Mouse (Mus musculus) midbrain, embryonic 15.5 days (tissue): ENCODE measurements around the gene Gpr61. TPM values are rescaled to one million over a fixed set of nuclear protein-coding genes. Genes with fewer than 3 reads are reported as not detected.
A peak's percentile ranks its signal among the peaks of the same experiment; 100 is the strongest.

Experiments
- ATAC-seq: fragments of 200-750 bp; cut with Nextera tagmentation; replicated peaks from 2 replicates; pipeline ENCODE4 v1.8.0; 2017; ENCODE audit warnings: moderate TSS enrichment
- H3K27ac ChIP-seq: fragments of 300-500 bp; sonication (generic); 2 replicates; pipeline ENCODE4 v1.5.1; 2015; ENCODE audit warnings: mild to moderate bottlenecking, inconsistent platforms
- H3K27me3 ChIP-seq: fragments of 300-500 bp; sonication (generic); replicated peaks from 2 replicates; pipeline ENCODE4 v1.6.1; 2015; ENCODE audit warnings: inconsistent platforms
- H3K36me3 ChIP-seq: fragments of 300-500 bp; sonication (generic); replicated peaks from 2 replicates; pipeline ENCODE4 v1.6.1; 2015; ENCODE audit warnings: inconsistent platforms
- H3K4me1 ChIP-seq: fragments of 300-500 bp; sonication (generic); 2 replicates; pipeline ENCODE4 v1.6.1; 2015; ENCODE audit warnings: inconsistent platforms
- H3K4me2 ChIP-seq: fragments of 300-500 bp; sonication (generic); 2 replicates; pipeline ENCODE4 v1.6.1; 2015; ENCODE audit warnings: inconsistent platforms, mild to moderate bottlenecking, moderate library complexity
- H3K4me3 ChIP-seq: fragments of 300-500 bp; sonication (generic); 2 replicates; pipeline ENCODE4 v1.5.1; 2015; ENCODE audit warnings: mild to moderate bottlenecking, inconsistent platforms
- H3K9ac ChIP-seq: fragments of 300-500 bp; sonication (generic); 2 replicates; pipeline ENCODE4 v1.6.1; 2015; ENCODE audit warnings: mild to moderate bottlenecking, inconsistent platforms
- H3K9me3 ChIP-seq: fragments of 300-500 bp; sonication (generic); 2 replicates; pipeline ENCODE4 v1.6.1; 2016; ENCODE audit warnings: inconsistent platforms
- WGBS: fragments of 180-500 bp; shearing (Covaris S2); methylation state at CpG from one replicate; pipeline ENCODE4 v1.1.7; 2015; ENCODE audit warnings: mixed read lengths; 5-methylcytosine and 5-hydroxymethylcytosine counted together
- polyA plus RNA-seq: library from polyadenylated mRNA; unstranded; fragments of >200 nt; fragmentation: Nextera tagmentation; extraction: Ambion mirVana; gene quantifications from 2 replicates; pipeline ENCODE4 v1.2.1, GENCODE M21; 2015

Gpr61 gene
- polyA plus RNA-seq, 1 experiment from 2014 or later, result 5.7 TPM

- no peak overlapping the region for H3K4me3 ChIP-seq
- H3K27me3 ChIP-seq, result no peaks in the 10 kb centered on the region
- H3K27ac ChIP-seq, result no peak overlapping the region
- H3K9ac ChIP-seq, result no peak overlapping the region
- H3K9me3 ChIP-seq, result no peaks in the 10 kb centered on the region
- 77% methylated on average over 4 of the region's 4 CpGs for WGBS
- H3K4me1 ChIP-seq, result peaks cover 23% of the 10 kb centered on the region
- H3K4me2 ChIP-seq, result no peak overlapping the region
- H3K36me3 ChIP-seq, result no peaks in the 10 kb centered on the region; the same call in 1 of the 2 replicates
- no peak for ATAC-seq
Observed at GRCm38 (mm10) chr3:108140786-108141185, 13.9 kb downstream of the Gpr61 start.

GRCm38 (mm10) chr3:108139113-108139512 lies 15.6 kb downstream of the Gpr61 start:
- no peaks in the 10 kb centered on the region for H3K27me3 ChIP-seq
- no peak overlapping the region for H3K27ac ChIP-seq
- no peaks in the 10 kb centered on the region; the same call in 1 of the 2 replicates for H3K36me3 ChIP-seq
- H3K9me3 ChIP-seq, result no peaks in the 10 kb centered on the region
- no peak overlapping the region for H3K4me2 ChIP-seq
- H3K9ac ChIP-seq, result no peak overlapping the region
- no peak for ATAC-seq
- no peak overlapping the region for H3K4me3 ChIP-seq
- peaks cover 17% of the 10 kb centered on the region for H3K4me1 ChIP-seq
- WGBS, result 90% methylated on average over 1 of the region's 1 CpGs

GRCm38 (mm10) chr3:108134701-108135100 lies 20.0 kb downstream of the Gpr61 start:
- Histone ChIP-seq H3K9me3 (no peaks in the 10 kb centered on the region), H3K9ac (no peak overlapping the region), H3K27me3 (no peaks in the 10 kb centered on the region), H3K36me3 (no peaks in the 10 kb centered on the region; the same call in 1 of the 2 replicates), H3K4me2 (0 out of 2 replicates have a peak overlapping the region, but pooled peaks have one; percentile 3), H3K4me1 (peaks cover 14% of the 10 kb centered on the region), H3K4me3 (no peak overlapping the region), H3K27ac (no peak overlapping the region)
- ATAC-seq, result no peak
- WGBS, result 42% methylated on average over 11 of the region's 11 CpGs

- ATAC-seq, result no peak
- WGBS, result 80% methylated on average over 1 of the region's 1 CpGs
Observed at GRCm38 (mm10) chr3:108132484-108132883, 22.2 kb downstream of the Gpr61 start.

GRCm38 (mm10) chr3:108131821-108132220 lies 22.9 kb downstream of the Gpr61 start:
- Histone ChIP-seq H3K9ac (no peak overlapping the region), H3K27me3 (no peaks in the 10 kb centered on the region), H3K27ac (no peak overlapping the region), H3K4me3 (no peak overlapping the region), H3K4me1 (peaks cover 11% of the 10 kb centered on the region), H3K4me2 (no peak overlapping the region), H3K9me3 (no peaks in the 10 kb centered on the region), H3K36me3 (no peaks in the 10 kb centered on the region)
- no peak for ATAC-seq
- 89% methylated on average over 1 of the region's 1 CpGs for WGBS

More at GRCm38 (mm10) chr3:108132484-108132883, 22.2 kb downstream of the Gpr61 start:
- Histone ChIP-seq H3K4me3 (no peak overlapping the region), H3K9ac (no peak overlapping the region), H3K27me3 (no peaks in the 10 kb centered on the region), H3K27ac (no peak overlapping the region), H3K4me2 (no peak overlapping the region), H3K4me1 (peaks cover 12% of the 10 kb centered on the region), H3K36me3 (no peaks in the 10 kb centered on the region), H3K9me3 (no peaks in the 10 kb centered on the region)

- 94% methylated on average over 5 of the region's 5 CpGs for WGBS
- H3K27ac ChIP-seq, result no peak overlapping the region
Observed at GRCm38 (mm10) chr3:108131216-108131615, 23.5 kb downstream of the Gpr61 start.

GRCm38 (mm10) chr3:108129804-108130203 lies 24.9 kb downstream of the Gpr61 start:
- Histone ChIP-seq H3K9me3 (no peaks in the 10 kb centered on the region), H3K4me1 (peaks cover 7% of the 10 kb centered on the region), H3K9ac (no peak overlapping the region), H3K36me3 (no peaks in the 10 kb centered on the region), H3K27ac (no peak overlapping the region), H3K4me2 (no peak overlapping the region), H3K27me3 (no peaks in the 10 kb centered on the region), H3K4me3 (no peak overlapping the region)
- ATAC-seq, result no peak
- 95% methylated on average over 4 of the region's 4 CpGs for WGBS

More at GRCm38 (mm10) chr3:108131216-108131615, 23.5 kb downstream of the Gpr61 start:
- Histone ChIP-seq H3K4me2 (no peak overlapping the region), H3K9me3 (no peaks in the 10 kb centered on the region), H3K4me3 (no peak overlapping the region), H3K4me1 (peaks cover 11% of the 10 kb centered on the region), H3K36me3 (no peaks in the 10 kb centered on the region), H3K27me3 (no peaks in the 10 kb centered on the region), H3K9ac (no peak overlapping the region)
- ATAC-seq, result no peak

GRCm38 (mm10) chr3:108129367-108129766 lies 25.3 kb downstream of the Gpr61 start:
- no peak for ATAC-seq
- Histone ChIP-seq H3K27me3 (no peaks in the 10 kb centered on the region), H3K9ac (no peak overlapping the region), H3K9me3 (no peaks in the 10 kb centered on the region), H3K36me3 (no peaks in the 10 kb centered on the region), H3K4me2 (no peak overlapping the region), H3K4me1 (peaks cover 5% of the 10 kb centered on the region; the same call in 1 of the 2 replicates), H3K27ac (no peak overlapping the region), H3K4me3 (no peak overlapping the region)
- WGBS, result 92% methylated on average over 4 of the region's 4 CpGs

- H3K4me3 ChIP-seq, result no peak overlapping the region
- H3K36me3 ChIP-seq, result no peaks in the 10 kb centered on the region
- H3K4me1 ChIP-seq, result peaks cover 5% of the 10 kb centered on the region; the same call in 1 of the 2 replicates
- H3K27me3 ChIP-seq, result no peaks in the 10 kb centered on the region
- no peak overlapping the region for H3K4me2 ChIP-seq
- no peak for ATAC-seq
- no peak overlapping the region for H3K9ac ChIP-seq
- no peak overlapping the region for H3K27ac ChIP-seq
- no peaks in the 10 kb centered on the region for H3K9me3 ChIP-seq
- 87% methylated on average over 5 of the region's 5 CpGs for WGBS
Observed at GRCm38 (mm10) chr3:108128520-108128919, 26.2 kb downstream of the Gpr61 start.

GRCm38 (mm10) chr3:108126327-108126726 lies 28.4 kb downstream of the Gpr61 start:
- no peaks in the 10 kb centered on the region for H3K4me1 ChIP-seq
- H3K4me2 ChIP-seq, result no peak overlapping the region
- ATAC-seq, result no peak
- peaks cover 6% of the 10 kb centered on the region; the same call in 1 of the 2 replicates for H3K36me3 ChIP-seq
- H3K9me3 ChIP-seq, result no peaks in the 10 kb centered on the region
- no peak overlapping the region for H3K4me3 ChIP-seq
- H3K27me3 ChIP-seq, result no peaks in the 10 kb centered on the region
- 92% methylated on average over 3 of the region's 3 CpGs for WGBS
- H3K27ac ChIP-seq, result no peak overlapping the region
- no peak overlapping the region for H3K9ac ChIP-seq

GRCm38 (mm10) chr3:108124131-108124530 lies 30.6 kb downstream of the Gpr61 start:
- Histone ChIP-seq H3K36me3 (peaks cover 13% of the 10 kb centered on the region; the same call in 1 of the 2 replicates), H3K9me3 (no peaks in the 10 kb centered on the region)
- WGBS, result 58% methylated on average over 1 of the region's 1 CpGs

GRCm38 (mm10) chr3:108123242-108123641 lies 31.4 kb downstream of the Gpr61 start:
- 94% methylated on average over 5 of the region's 5 CpGs for WGBS
- no peaks in the 10 kb centered on the region for H3K4me1 ChIP-seq
- no peak overlapping the region for H3K4me3 ChIP-seq
- H3K27me3 ChIP-seq, result no peaks in the 10 kb centered on the region
- H3K4me2 ChIP-seq, result no peak overlapping the region
- no peak for ATAC-seq
- no peaks in the 10 kb centered on the region for H3K9me3 ChIP-seq
- H3K36me3 ChIP-seq, result peaks cover 13% of the 10 kb centered on the region; the same call in 1 of the 2 replicates
- H3K9ac ChIP-seq, result no peak overlapping the region
- no peak overlapping the region for H3K27ac ChIP-seq

More at GRCm38 (mm10) chr3:108124131-108124530, 30.6 kb downstream of the Gpr61 start:
- no peak for ATAC-seq
- Histone ChIP-seq H3K4me2 (no peak overlapping the region), H3K9ac (no peak overlapping the region), H3K4me1 (no peaks in the 10 kb centered on the region), H3K4me3 (no peak overlapping the region), H3K27ac (no peak overlapping the region), H3K27me3 (no peaks in the 10 kb centered on the region)

GRCm38 (mm10) chr3:108121101-108121500 lies 33.6 kb downstream of the Gpr61 start:
- H3K27ac ChIP-seq, result no peak overlapping the region
- no peaks in the 10 kb centered on the region for H3K4me1 ChIP-seq
- WGBS, result 83% methylated on average over 3 of the region's 3 CpGs
- no peak for ATAC-seq
- H3K27me3 ChIP-seq, result no peaks in the 10 kb centered on the region
- H3K9me3 ChIP-seq, result no peaks in the 10 kb centered on the region
- no peak overlapping the region for H3K9ac ChIP-seq
- no peak overlapping the region for H3K4me2 ChIP-seq
- peaks cover 13% of the 10 kb centered on the region; the same call in 1 of the 2 replicates for H3K36me3 ChIP-seq
- no peak overlapping the region for H3K4me3 ChIP-seq
